Mouse (Mus musculus) liver, adult 2 months (tissue): ENCODE results near the gene Camkmt. TPM values are rescaled to one million over a fixed set of nuclear protein-coding genes. Genes with fewer than 3 reads are reported as not detected.

Experiments used
- DNase-seq: peaks from one replicate; pipeline ENCODE4 v3.0.0-alpha.2; 2011; ENCODE audit warnings: low read depth, low spot score; ENCODE audit errors: extremely low read depth
- H3K27ac ChIP-seq: fragments of 200-500 bp; replicated peaks from 2 replicates; pipeline ENCODE4 v1.5.1; 2012; ENCODE audit warnings: low read depth, mild to moderate bottlenecking, control low read depth, inconsistent platforms, low read length; ENCODE audit not compliant: insufficient read depth
- H3K27me3 ChIP-seq: fragments of 200-500 bp; 2 replicates; pipeline ENCODE4 v1.6.1; 2012; ENCODE audit warnings: mild to moderate bottlenecking, moderate library complexity, low read length, inconsistent platforms; ENCODE audit not compliant: control insufficient read depth, insufficient read depth
- H3K36me3 ChIP-seq: fragments of 200-500 bp; 2 replicates; pipeline ENCODE4 v1.6.1; 2012; ENCODE audit warnings: low read length, inconsistent platforms; ENCODE audit not compliant: control insufficient read depth, insufficient read depth
- H3K4me1 ChIP-seq: fragments of 200-500 bp; 2 replicates; pipeline ENCODE4 v1.6.1; 2011; ENCODE audit warnings: low read length; ENCODE audit not compliant: control insufficient read depth, insufficient read depth
- H3K4me3 ChIP-seq: fragments of 200-500 bp; 2 replicates; pipeline ENCODE4 v1.5.1; 2011; ENCODE audit warnings: low read depth, mild to moderate bottlenecking, control low read depth, low read length, moderate library complexity; ENCODE audit not compliant: insufficient read depth
- H3K79me2 ChIP-seq: fragments of 200-500 bp; 2 replicates; pipeline ENCODE4 v1.6.1; 2012; ENCODE audit warnings: inconsistent platforms, mild to moderate bottlenecking, low read length, moderate library complexity; ENCODE audit not compliant: control insufficient read depth, insufficient read depth
- H3K9ac ChIP-seq: fragments of 200-500 bp; 2 replicates; pipeline ENCODE4 v1.6.1; 2012; ENCODE audit warnings: low read depth, mild to moderate bottlenecking, control low read depth, inconsistent platforms, low read length
- CTCF ChIP-seq: fragments of 200-500 bp; IDR thresholded peaks from 2 replicates; pipeline ENCODE4 v1.5.1; 2011; ENCODE audit warnings: low read depth, low read length, control low read depth
- POLR2A ChIP-seq: fragments of 200-500 bp; IDR thresholded peaks from 2 replicates; pipeline ENCODE4 v1.6.1; 2011; ENCODE audit warnings: low read length, control low read depth; ENCODE audit not compliant: insufficient read depth; ENCODE audit errors: extremely low read depth
- WGBS: fragments of 180-500 bp; shearing (Covaris S2); methylation state at CpG from one replicate; pipeline ENCODE4 v1.1.7; 2018; 5-methylcytosine and 5-hydroxymethylcytosine counted together
- polyA plus RNA-seq: library from polyadenylated mRNA; depleted of rRNA; stranded (reverse); fragments of >200 nt; gene quantifications from 2 replicates; pipeline ENCODE4 v1.2.3, GENCODE M21; 2012
- total RNA-seq: library from RNA; depleted of rRNA; stranded (reverse); fragments of >200 nt; gene quantifications from 2 replicates; pipeline ENCODE4 v1.2.3, GENCODE M21; 2014

Camkmt gene
- total and polyA plus RNA-seq, 2 experiments, result 1.7 to 2.0 TPM

- no peaks in the 10 kb centered on the region for H3K27me3 ChIP-seq
- no peak overlapping the region for H3K27ac ChIP-seq
- 93% methylated on average over 7 of the region's 7 CpGs for WGBS
- H3K9ac ChIP-seq, result no peak overlapping the region
- no peaks in the 10 kb centered on the region for H3K79me2 ChIP-seq
- no peaks in the 10 kb centered on the region for H3K36me3 ChIP-seq
- no peak overlapping the region for H3K4me3 ChIP-seq
- DNase-seq, result no peak
- no peak for TF ChIP-seq POLR2A
- no peak for TF ChIP-seq CTCF
- H3K4me1 ChIP-seq, result no peaks in the 10 kb centered on the region
Measured at GRCm38 (mm10) chr17:85352731-85353130, 262.4 kb downstream of the Camkmt start.

DNA sequence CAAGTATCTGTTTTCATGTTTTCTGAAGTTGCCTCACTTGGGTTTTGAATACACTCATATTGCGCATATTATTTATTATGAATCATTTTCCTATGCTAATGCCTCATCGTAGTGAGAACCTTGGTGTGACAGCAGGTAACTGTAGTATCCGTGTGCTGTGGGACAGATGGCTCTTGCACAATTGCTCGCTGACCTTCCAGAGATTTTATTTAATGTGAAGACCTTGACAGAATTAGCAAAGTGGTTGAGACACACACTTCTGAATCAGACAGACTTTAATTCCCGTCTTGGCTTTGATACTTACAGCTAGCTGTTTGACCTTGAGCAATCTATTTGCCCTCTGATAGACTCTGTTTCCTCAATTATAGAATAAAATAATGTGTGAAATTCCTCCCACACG is 262.8 kb downstream of the Camkmt start:
- Histone ChIP-seq H3K79me2 (no peaks in the 10 kb centered on the region), H3K4me1 (no peaks in the 10 kb centered on the region), H3K27ac (no peak overlapping the region), H3K36me3 (no peaks in the 10 kb centered on the region), H3K4me3 (no peak overlapping the region), H3K9ac (no peak overlapping the region), H3K27me3 (no peaks in the 10 kb centered on the region)
- DNase-seq, result no peak
- no peak for TF ChIP-seq CTCF
- no peak for TF ChIP-seq POLR2A
- 85% methylated on average over 6 of the region's 6 CpGs for WGBS

DNA sequence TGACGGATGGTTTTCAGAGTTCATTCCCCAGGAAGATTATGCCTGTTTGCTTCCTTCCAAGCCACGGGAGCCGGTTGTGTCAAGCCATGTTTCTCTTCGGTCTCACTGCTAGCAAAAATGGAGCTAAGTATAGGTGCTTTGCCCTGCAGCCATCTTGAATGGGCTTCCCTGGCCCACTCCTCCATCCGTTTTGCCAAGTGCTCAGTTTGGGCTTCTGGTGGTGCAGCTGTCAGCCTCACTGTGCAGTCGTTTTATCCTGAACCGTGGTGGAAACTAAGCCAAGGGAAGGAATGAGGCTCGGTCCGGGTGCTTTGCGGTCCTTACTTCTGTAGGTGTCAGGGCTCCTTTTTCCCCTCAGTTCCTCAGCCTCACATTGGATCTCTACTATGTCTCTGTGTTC is 263.3 kb downstream of the Camkmt start:
- no peaks in the 10 kb centered on the region for H3K4me1 ChIP-seq
- H3K4me3 ChIP-seq, result no peak overlapping the region
- H3K27me3 ChIP-seq, result no peaks in the 10 kb centered on the region
- WGBS, result 85% methylated on average over 10 of the region's 10 CpGs
- DNase-seq, result no peak
- no peak overlapping the region for H3K27ac ChIP-seq
- no peak for TF ChIP-seq CTCF
- TF ChIP-seq POLR2A, result no peak
- no peak overlapping the region for H3K9ac ChIP-seq
- H3K79me2 ChIP-seq, result no peaks in the 10 kb centered on the region
- no peaks in the 10 kb centered on the region for H3K36me3 ChIP-seq

DNA sequence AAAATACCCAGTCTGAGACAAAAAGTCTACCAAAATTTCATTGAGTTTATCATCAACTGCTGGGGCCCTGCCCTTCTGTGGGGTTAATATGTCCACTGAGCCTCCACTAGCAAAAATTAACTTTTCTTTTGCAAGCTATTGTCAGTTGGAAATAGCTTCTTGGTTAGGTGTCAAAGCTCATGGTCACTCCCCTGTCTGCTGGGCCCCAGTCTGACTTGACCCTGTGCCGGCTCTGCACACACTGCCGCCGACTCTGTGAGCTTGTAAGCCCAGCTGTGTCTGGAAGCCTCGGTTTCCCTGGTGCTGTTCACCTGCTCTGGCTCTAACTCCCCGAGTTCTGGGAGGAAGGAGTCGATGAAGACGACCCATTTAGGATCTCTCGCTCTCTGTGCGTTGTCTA is 265.0 kb downstream of the Camkmt start:
- Histone ChIP-seq H3K4me1 (no peaks in the 10 kb centered on the region), H3K9ac (no peak overlapping the region), H3K79me2 (no peaks in the 10 kb centered on the region), H3K36me3 (no peaks in the 10 kb centered on the region), H3K4me3 (no peak overlapping the region), H3K27ac (no peak overlapping the region), H3K27me3 (no peaks in the 10 kb centered on the region)
- TF ChIP-seq POLR2A (no peak), CTCF (no peak)
- no peak for DNase-seq
- WGBS, result 84% methylated on average over 9 of the region's 9 CpGs

DNA sequence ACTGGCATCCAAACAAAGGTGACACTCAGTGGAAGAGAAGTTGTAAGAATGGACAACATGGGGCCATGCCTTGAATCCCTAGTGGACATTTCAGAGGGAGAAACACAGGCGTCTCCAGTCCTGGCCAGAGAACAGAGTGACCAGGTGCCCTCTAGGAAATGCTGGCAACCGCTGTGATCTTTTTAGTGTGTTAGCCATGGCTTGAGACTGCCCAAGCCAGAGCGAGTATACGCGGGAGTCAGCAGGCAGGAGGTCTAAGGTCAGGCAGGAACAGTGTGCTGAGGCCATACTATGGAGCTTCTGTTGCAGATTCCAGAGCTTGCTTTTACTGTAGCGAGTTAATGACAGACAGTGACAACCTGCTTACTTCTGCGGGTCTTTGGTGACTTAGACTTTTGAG is 270.7 kb downstream of the Camkmt start:
- Histone ChIP-seq H3K27ac (no peak overlapping the region), H3K9ac (no peak overlapping the region), H3K4me1 (no peaks in the 10 kb centered on the region), H3K27me3 (no peaks in the 10 kb centered on the region), H3K4me3 (no peak overlapping the region), H3K36me3 (no peaks in the 10 kb centered on the region), H3K79me2 (no peaks in the 10 kb centered on the region)
- 78% methylated on average over 7 of the region's 7 CpGs for WGBS
- DNase-seq, result no peak
- TF ChIP-seq POLR2A (no peak), CTCF (no peak)

- 94% methylated on average over 5 of the region's 5 CpGs for WGBS
- no peak for TF ChIP-seq POLR2A
- TF ChIP-seq CTCF, result no peak
- H3K36me3 ChIP-seq, result no peaks in the 10 kb centered on the region
- H3K27ac ChIP-seq, result no peak overlapping the region
- no peak overlapping the region for H3K9ac ChIP-seq
- no peaks in the 10 kb centered on the region for H3K79me2 ChIP-seq
- H3K4me3 ChIP-seq, result no peak overlapping the region
- H3K4me1 ChIP-seq, result no peaks in the 10 kb centered on the region
- no peak for DNase-seq
- no peaks in the 10 kb centered on the region for H3K27me3 ChIP-seq
Measured at GRCm38 (mm10) chr17:85367319-85367718, 277.0 kb downstream of the Camkmt start.
